In the genomic region with DNA sequence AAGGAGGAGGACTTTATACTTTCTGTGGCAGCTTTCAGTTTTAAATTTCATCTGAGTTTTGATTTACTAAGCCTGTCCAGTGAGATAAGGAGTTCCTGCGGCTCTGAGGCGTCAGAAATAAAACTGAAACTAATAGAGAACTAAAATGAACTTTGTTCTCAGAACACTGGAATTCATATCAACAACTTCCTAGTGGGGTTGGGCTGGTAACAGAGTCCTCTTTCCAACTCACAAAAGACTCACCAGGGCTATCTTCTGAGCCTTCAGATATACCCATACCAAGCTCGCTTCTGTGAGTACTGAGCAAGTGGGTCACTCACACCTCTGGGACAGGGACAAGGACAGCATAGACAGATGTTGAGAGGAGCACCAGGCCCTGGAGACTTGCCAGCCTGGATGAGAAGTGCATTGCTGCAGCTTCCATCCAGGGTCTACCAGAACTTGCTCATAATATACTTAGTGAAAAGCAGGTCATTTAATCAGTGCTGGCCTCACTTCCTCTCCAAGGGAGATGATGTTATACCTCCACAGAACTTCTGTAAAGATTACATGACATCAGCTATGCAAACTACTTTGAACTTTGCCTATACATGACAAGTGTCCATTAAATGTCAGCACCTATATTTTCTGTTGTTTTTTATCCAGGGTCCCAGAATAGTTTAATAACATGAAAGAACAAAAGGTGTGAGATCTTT, we compare ENCODE assay signal across 10 mouse cellular contexts. TPM values are rescaled to one million over a fixed set of nuclear protein-coding genes. Genes with fewer than 3 reads are reported as not detected.
DNase-seq lines count a peak whose midpoint lies in the region; ATAC-seq lines count a peak whose summit lies in the region.
"Had no signal": no experiment of that assay in that cellular context is flagged by ENCODE, and none has a peak within 500 bp of the region (broad histone marks: within the 10 kb centered on the region; RNA-seq: fewer than 3 reads in every experiment).

No protein-coding gene starts in this region.

- H3K27me3 ChIP-seq in kidney, embryonic 14.5 days (ENCODE audit: control insufficient read depth, insufficient read depth, low read length): no peaks in the 10 kb centered on the region
- no peaks in the 10 kb centered on the region for H3K27me3 ChIP-seq in heart, embryonic 15.5 days
- no peaks in the 10 kb centered on the region for H3K27me3 ChIP-seq in forebrain, embryonic 14.5 days (replicated peaks; ENCODE audit: control insufficient read depth, insufficient read depth, low read length)
- no peaks in the 10 kb centered on the region for H3K27me3 ChIP-seq in midbrain, embryonic 10.5 days (ENCODE audit: low read depth, poor library complexity, severe bottlenecking)

- peak; percentile 34 to 46 for DNase-seq in kidney, adult 8-10 months
- DNase-seq in MEL-GATA-1-ER (ENCODE audit: extremely low read depth, low read depth): peak; percentile 10
- DNase-seq in forebrain, embryonic 14.5 days (ENCODE audit: low spot score): no peak
- DNase-seq in midbrain, embryonic 10.5 days (ENCODE audit: low spot score): no peak
- DNase-seq in left cerebral cortex, postnatal 25 days (ENCODE audit: low spot score in 2 of 2): no peak
- DNase-seq: embryo, embryonic 11 days; thymus, postnatal 4 days had no signal

- no peak overlapping the region for H3K4me2 ChIP-seq in kidney, embryonic 14.5 days (replicated peaks; ENCODE audit: low read depth, low read length)
- 0 out of 2 replicates have a peak overlapping the region, but pooled peaks have one; percentile 7 for H3K4me2 ChIP-seq in heart, embryonic 15.5 days
- H3K4me2 ChIP-seq in forebrain, embryonic 14.5 days (ENCODE audit: low read length): no peak overlapping the region

- intact Hi-C loops in left cerebral cortex, postnatal 25 days (cut with DNase I): loop anchor here (10.0 kb wide), 1 partner anchor 372 kb away; no protein-coding TSS in a partner anchor

- no peak overlapping the region for H3K9ac ChIP-seq in kidney, embryonic 14.5 days (ENCODE audit: low read depth, low read length)
- no peak overlapping the region for H3K9ac ChIP-seq in heart, embryonic 15.5 days
- H3K9ac ChIP-seq in forebrain, embryonic 14.5 days (ENCODE audit: low read length): no peak overlapping the region

- H3K4me1 ChIP-seq in kidney, embryonic 14.5 days (ENCODE audit: control insufficient read depth, insufficient read depth, low read length): no peaks in the 10 kb centered on the region
- peaks cover 4% of the 10 kb centered on the region; the same call in 1 of the 2 replicates for H3K4me1 ChIP-seq in heart, embryonic 15.5 days (replicated peaks)
- no peaks in the 10 kb centered on the region for H3K4me1 ChIP-seq in forebrain, embryonic 14.5 days (ENCODE audit: control insufficient read depth, insufficient read depth, low read length)
- no peaks in the 10 kb centered on the region for H3K4me1 ChIP-seq in midbrain, embryonic 10.5 days

- no peaks in the 10 kb centered on the region for H3K36me3 ChIP-seq in kidney, embryonic 14.5 days (ENCODE audit: control insufficient read depth, insufficient read depth, low read length)
- no peaks in the 10 kb centered on the region for H3K36me3 ChIP-seq in heart, embryonic 15.5 days
- H3K36me3 ChIP-seq in forebrain, embryonic 14.5 days (ENCODE audit: control insufficient read depth, insufficient read depth, low read length): no peaks in the 10 kb centered on the region
- H3K36me3 ChIP-seq in midbrain, embryonic 10.5 days: no peaks in the 10 kb centered on the region

- H3K27ac ChIP-seq in kidney, embryonic 14.5 days (ENCODE audit: low read depth, low read length): no peak overlapping the region
- no peak overlapping the region for H3K27ac ChIP-seq in heart, embryonic 15.5 days
- no peak overlapping the region for H3K27ac ChIP-seq in forebrain, embryonic 14.5 days (ENCODE audit: low read depth, low read length)
- no peak overlapping the region for H3K27ac ChIP-seq in midbrain, embryonic 10.5 days (replicated peaks)

- ATAC-seq in kidney, embryonic 14.5 days (ENCODE audit: low FRiP score, low TSS enrichment): no peak
- ATAC-seq in heart, embryonic 15.5 days (replicated peaks; ENCODE audit: insufficient number of reproducible peaks, insufficient read depth, low FRiP score, low read depth): no peak
- peak; percentile 63 for ATAC-seq in megakaryocyte progenitor cell, adult 5-6 weeks (replicated peaks; ENCODE audit: poor library complexity)
- no peak for ATAC-seq in forebrain, embryonic 14.5 days

- no peaks in the 10 kb centered on the region for H3K9me3 ChIP-seq in kidney, embryonic 14.5 days (ENCODE audit: control insufficient read depth, low read length)
- H3K9me3 ChIP-seq in heart, embryonic 15.5 days (replicated peaks): no peaks in the 10 kb centered on the region
- H3K9me3 ChIP-seq in forebrain, embryonic 14.5 days (replicated peaks; ENCODE audit: control insufficient read depth, low read length): no peaks in the 10 kb centered on the region
- no peaks in the 10 kb centered on the region for H3K9me3 ChIP-seq in midbrain, embryonic 10.5 days (replicated peaks)

- 72% methylated on average over 3 of the region's 3 CpGs for WGBS in kidney, embryonic 14.5 days
- 24% methylated on average over 3 of the region's 3 CpGs for WGBS in heart, embryonic 15.5 days
- WGBS in forebrain, embryonic 14.5 days: 90% methylated on average over 3 of the region's 3 CpGs
- 89% methylated on average over 3 of the region's 3 CpGs for WGBS in midbrain, embryonic 10.5 days

- H3K4me3 ChIP-seq in kidney, embryonic 14.5 days (ENCODE audit: low read length): no peak overlapping the region
- H3K4me3 ChIP-seq in heart, embryonic 15.5 days: no peak overlapping the region
- no peak overlapping the region for H3K4me3 ChIP-seq in forebrain, embryonic 14.5 days (ENCODE audit: low read depth, low read length)
- H3K4me3 ChIP-seq in midbrain, embryonic 10.5 days: no peak overlapping the region

RNA-seq across cellular contexts. Expression of a gene that starts 7.6 kb away (rescaled TPM):
- 0.97 and 1.1 TPM in 2 replicates for polyA plus RNA-seq in kidney, embryonic 14.5 days (2014; fragmentation: Nextera tagmentation; extraction: Ambion mirVana)
- polyA plus RNA-seq in heart, embryonic 15.5 days (2015; fragmentation: Nextera tagmentation; extraction: Ambion mirVana): 2.0 TPM in 2 replicates
- 23.1 and 32.0 TPM in 2 replicates for total RNA-seq in megakaryocyte progenitor cell, adult 5-6 weeks (2015)
- 24.5 and 29.0 TPM in 2 replicates for total RNA-seq in megakaryocyte progenitor cell, adult 5-6 weeks (2017)
- polyA plus RNA-seq in forebrain, embryonic 14.5 days (2014; fragmentation: Nextera tagmentation; extraction: Ambion mirVana): 0.09 and 0.14 TPM in 2 replicates
- 0.05 and 0.19 TPM in 2 replicates for polyA plus RNA-seq in midbrain, embryonic 10.5 days (2016; fragmentation: Nextera tagmentation; extraction: Ambion mirVana)
- total RNA-seq in left cerebral cortex, postnatal 25 days (2021): 1 to 10 TPM; 3.9 to 5.2 TPM

Comparison
In these comparisons a context has a peak if more than half of its experiments do, and no peak if none do; other contexts are left out.
1. DNase-seq: peak in kidney, adult 8-10 months (2 of 2) and MEL-GATA-1-ER (single experiment); none in forebrain, embryonic 14.5 days (single experiment), midbrain, embryonic 10.5 days (single experiment) and left cerebral cortex, postnatal 25 days (0 of 2).